Mouse (Mus musculus) heart, postnatal 0 days (tissue): ENCODE data around the gene Gm28305. TPM values are rescaled to one million over a fixed set of nuclear protein-coding genes. Genes with fewer than 3 reads are reported as not detected.

Experiments used
- ATAC-seq: fragments of 200-750 bp; cut with Nextera tagmentation; 2 replicates; pipeline ENCODE4 v1.8.0; 2017; ENCODE audit warnings: low read depth, moderate number of reproducible peaks, moderate library complexity; ENCODE audit not compliant: insufficient read depth
- DNase-seq: peaks from one replicate; pipeline ENCODE4 v3.0.0-alpha.2; 2016; ENCODE audit warnings: low spot score
- H3K27ac ChIP-seq: fragments of 300-500 bp; sonication (generic); 2 replicates; pipeline ENCODE4 v1.5.1; 2014; ENCODE audit warnings: low read depth, mild to moderate bottlenecking
- H3K27me3 ChIP-seq: fragments of 300-500 bp; sonication (generic); 2 replicates; pipeline ENCODE4 v1.6.1; 2014; ENCODE audit warnings: low read length, mixed read lengths; ENCODE audit not compliant: control insufficient read depth, insufficient read depth
- H3K36me3 ChIP-seq: fragments of 300-500 bp; sonication (generic); replicated peaks from 2 replicates; pipeline ENCODE4 v1.6.1; 2014; ENCODE audit warnings: low read length, mixed read lengths; ENCODE audit not compliant: control insufficient read depth, insufficient read depth
- H3K4me1 ChIP-seq: fragments of 300-500 bp; sonication (generic); 2 replicates; pipeline ENCODE4 v1.6.1; 2014; ENCODE audit warnings: antibody characterized with exemption; ENCODE audit not compliant: control insufficient read depth, insufficient read depth
- H3K4me2 ChIP-seq: fragments of 300-500 bp; sonication (generic); 2 replicates; pipeline ENCODE4 v1.6.1; 2014; ENCODE audit warnings: low read depth, mild to moderate bottlenecking, low read length, moderate library complexity
- H3K4me3 ChIP-seq: fragments of 300-500 bp; sonication (generic); 2 replicates; pipeline ENCODE4 v1.5.1; 2014; ENCODE audit warnings: low read depth, low read length
- H3K9ac ChIP-seq: fragments of 300-500 bp; sonication (generic); replicated peaks from 2 replicates; pipeline ENCODE4 v1.6.1; 2014; ENCODE audit warnings: low read depth, low read length, mixed read lengths
- H3K9me3 ChIP-seq: fragments of 300-500 bp; sonication (generic); replicated peaks from 2 replicates; pipeline ENCODE4 v1.6.1; 2016; ENCODE audit warnings: low read length; ENCODE audit not compliant: control insufficient read depth
- CTCF ChIP-seq: IDR thresholded peaks from 2 replicates; pipeline ENCODE4 v1.5.1; 2016; ENCODE audit warnings: antibody characterized with exemption, control low read depth, low read depth
- EP300 ChIP-seq: IDR thresholded peaks from 2 replicates; pipeline ENCODE4 v1.6.1; 2016; ENCODE audit warnings: antibody characterized with exemption, low read depth
- WGBS: fragments of 180-500 bp; shearing (Covaris S2); extraction: QIAGEN DNeasy Blood & Tissue Kit; methylation state at CpG from one replicate; pipeline ENCODE4 v1.1.7; 2014; 5-methylcytosine and 5-hydroxymethylcytosine counted together
- polyA plus RNA-seq: library from polyadenylated mRNA; unstranded; fragments of >200 nt; fragmentation: Nextera tagmentation; extraction: Ambion mirVana; gene quantifications from 2 replicates; pipeline ENCODE4 v1.2.1, GENCODE M21; 2015
- total RNA-seq: library from RNA; depleted of rRNA; stranded (reverse); fragments of >200 nt; gene quantifications from 2 replicates; pipeline ENCODE4 v1.2.3, GENCODE M21; 2014; ENCODE audit warnings: low replicate concordance; rRNA removed

Gm28305 gene
- total RNA-seq (not detected in 2 replicates), polyA plus RNA-seq (not detected in 2 replicates)

DNA sequence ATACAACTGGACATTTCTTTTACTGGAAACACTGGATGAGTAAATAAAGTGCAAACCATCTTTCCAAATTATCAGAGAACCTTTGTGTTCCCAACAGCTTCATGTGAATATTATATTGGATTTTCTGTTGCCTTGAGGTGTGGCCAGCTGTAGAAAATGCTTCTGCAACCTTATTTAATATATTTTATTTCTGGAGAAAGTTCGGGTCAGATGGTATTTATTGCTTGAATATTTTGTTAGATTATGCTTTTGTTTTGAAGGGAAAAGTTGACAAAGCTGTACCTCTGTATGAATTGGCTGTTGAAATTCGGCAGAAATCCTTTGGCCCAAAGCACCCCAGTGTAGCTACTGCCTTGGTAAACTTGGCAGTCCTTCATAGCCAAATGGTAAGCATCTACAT is at the start of gene Gm28305:
Gene Gm28305 (plus strand): TSS at position 301 of the 400 bp plus-strand sequence.
- H3K36me3 ChIP-seq = peaks cover 12% of the 10 kb centered on the region
- H3K4me2 ChIP-seq = no peak within 1 kb of the TSS
- no peak for ATAC-seq
- no peak for TF ChIP-seq EP300
- TF ChIP-seq CTCF = no peak
- no peak for DNase-seq
- 56% methylated on average over 2 of the region's 2 CpGs for WGBS
- no peak within 1 kb of the TSS for H3K4me3 ChIP-seq
- no peaks in the 10 kb centered on the region for H3K27me3 ChIP-seq
- no peak within 1 kb of the TSS for H3K27ac ChIP-seq
- H3K9ac ChIP-seq = no peak within 1 kb of the TSS
- no peaks in the 10 kb centered on the region for H3K9me3 ChIP-seq
- no peaks in the 10 kb centered on the region for H3K4me1 ChIP-seq

DNA sequence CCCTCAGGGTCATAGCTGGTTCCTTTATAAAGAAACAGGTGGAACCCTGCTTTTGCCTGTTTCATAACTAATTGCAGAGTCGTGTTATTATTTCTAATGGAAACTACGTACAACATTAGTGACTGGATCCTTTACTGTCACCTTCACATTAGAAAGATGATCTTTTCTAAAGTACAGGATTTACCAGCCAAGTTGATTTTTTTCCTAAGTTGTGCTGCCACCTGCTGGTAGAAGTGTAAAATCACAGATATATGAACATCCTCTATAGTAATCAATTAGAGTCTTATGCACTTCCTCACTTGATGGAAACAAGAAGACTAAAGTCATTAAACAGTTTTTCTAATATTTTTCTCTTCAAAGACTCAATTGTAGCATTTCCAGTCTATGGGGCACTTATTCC is 44.0 kb upstream of the Gm28305 start:
- Histone ChIP-seq H3K9ac (no peak overlapping the region), H3K36me3 (no peaks in the 10 kb centered on the region), H3K4me2 (no peak overlapping the region), H3K27me3 (0 out of 2 replicates have a peak, but pooled peaks cover 3% of the 10 kb centered on the region), H3K4me1 (peaks cover 8% of the 10 kb centered on the region; the same call in 1 of the 2 replicates), H3K27ac (no peak overlapping the region), H3K4me3 (no peak overlapping the region), H3K9me3 (no peaks in the 10 kb centered on the region)
- ATAC-seq (no peak), DNase-seq (peak; percentile 74)
- TF ChIP-seq CTCF (peak; percentile 59), EP300 (no peak)
- WGBS = 3% methylated on average over 2 of the region's 2 CpGs

DNA sequence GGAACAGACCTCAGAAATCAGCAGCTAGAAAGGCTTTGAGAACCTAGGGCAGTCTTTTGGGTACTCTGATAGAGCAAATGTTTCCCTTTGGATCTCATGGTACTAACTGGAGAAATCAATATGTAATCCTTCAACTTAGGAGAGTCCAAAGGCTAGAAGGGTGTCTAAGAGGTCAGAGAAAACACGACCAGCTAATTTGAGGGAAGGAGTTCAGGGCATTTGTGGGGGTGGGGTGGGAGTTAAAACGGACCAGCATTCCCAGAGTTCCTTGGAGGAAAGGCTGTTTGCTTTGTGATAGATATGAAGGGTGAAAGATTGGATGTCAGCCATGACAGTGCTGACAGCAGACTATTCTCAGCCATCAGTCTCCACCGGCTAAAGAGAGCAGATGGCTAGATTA is 39.9 kb upstream of the Gm28305 start:
- no peak overlapping the region for H3K4me2 ChIP-seq
- TF ChIP-seq EP300 = no peak
- no peak for TF ChIP-seq CTCF
- no peak overlapping the region for H3K27ac ChIP-seq
- ATAC-seq = no peak
- peaks cover 17% of the 10 kb centered on the region; the same call in 1 of the 2 replicates for H3K4me1 ChIP-seq
- no peak overlapping the region for H3K9ac ChIP-seq
- 0 out of 2 replicates have a peak, but pooled peaks cover 3% of the 10 kb centered on the region for H3K27me3 ChIP-seq
- no peak for DNase-seq
- H3K4me3 ChIP-seq = no peak overlapping the region
- WGBS = 12% methylated on average over 3 of the region's 3 CpGs
- no peaks in the 10 kb centered on the region for H3K9me3 ChIP-seq
- H3K36me3 ChIP-seq = 0 out of 2 replicates have a peak, but pooled peaks cover 4% of the 10 kb centered on the region

DNA sequence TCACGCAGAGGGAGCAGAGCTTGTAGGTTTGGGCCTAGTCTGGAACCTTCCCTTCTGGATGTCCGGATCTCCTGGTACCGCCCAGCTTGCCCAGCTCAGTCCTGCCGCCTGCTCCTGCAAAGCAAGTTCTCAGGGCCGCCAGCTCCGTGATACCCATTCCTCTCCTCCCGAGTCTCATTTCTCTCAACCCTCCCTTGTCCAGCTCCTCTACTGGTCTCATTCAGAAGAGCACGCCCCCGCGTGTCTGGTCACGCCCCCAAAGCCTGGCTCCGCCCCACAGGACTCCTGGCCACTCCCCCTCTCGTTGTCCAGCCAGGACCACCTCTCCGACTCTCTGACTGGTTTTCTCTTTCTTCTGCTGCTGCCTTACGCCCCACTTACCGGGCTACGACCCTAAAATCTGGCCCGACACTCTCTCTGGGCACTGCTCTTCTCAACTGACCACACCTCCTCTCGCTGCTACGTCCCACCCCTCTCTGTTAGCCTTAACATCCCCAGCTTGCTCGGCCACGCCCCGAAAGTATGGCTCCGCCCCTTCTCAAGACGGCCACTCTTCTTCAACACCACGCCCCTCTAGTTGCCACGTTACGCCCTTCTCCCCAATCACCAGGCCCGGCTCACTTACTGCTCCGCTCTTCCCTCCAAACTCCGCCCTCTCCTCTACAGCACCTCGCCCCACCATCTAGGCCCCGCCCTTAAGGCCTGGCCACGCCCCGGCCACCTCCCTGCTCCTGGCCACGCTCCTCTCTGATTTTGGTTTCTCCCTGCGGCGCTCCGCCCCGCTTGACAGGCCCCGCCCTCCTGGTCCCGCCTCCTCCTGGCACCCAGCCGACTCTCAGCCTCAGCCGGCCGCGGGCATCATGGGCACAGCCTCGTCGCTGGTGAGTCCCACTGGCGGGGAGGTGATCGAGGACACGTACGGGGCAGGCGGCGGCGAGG is 38.3 kb upstream of the Gm28305 start, which contains the start of gene Nphp3:
Gene Nphp3 (plus strand): TSS at position 624 of the 939 bp plus-strand sequence.
- TF ChIP-seq CTCF = peak; percentile 15; the same call in 1 of the 2 replicates
- TF ChIP-seq EP300 = no peak
- peak within 1 kb of the TSS; percentile 81 for H3K4me2 ChIP-seq
- H3K9me3 ChIP-seq = no peaks in the 10 kb centered on the region
- peak within 1 kb of the TSS; percentile 79 for H3K9ac ChIP-seq
- DNase-seq (peak; percentile 100), ATAC-seq (peak; percentile 98)
- peaks cover 17% of the 10 kb centered on the region; the same call in 1 of the 2 replicates for H3K4me1 ChIP-seq
- under 1% methylated on average over 54 of the region's 55 CpGs for WGBS
- peak within 1 kb of the TSS; percentile 70 for H3K4me3 ChIP-seq
- H3K36me3 ChIP-seq = 0 out of 2 replicates have a peak, but pooled peaks cover 9% of the 10 kb centered on the region
- 0 out of 2 replicates have a peak, but pooled peaks cover under 1% of the 10 kb centered on the region for H3K27me3 ChIP-seq
- H3K27ac ChIP-seq = peak within 1 kb of the TSS; percentile 89

- Histone ChIP-seq H3K27ac (peak overlapping the region; percentile 89), H3K36me3 (0 out of 2 replicates have a peak, but pooled peaks cover 9% of the 10 kb centered on the region), H3K4me3 (peak overlapping the region; percentile 70), H3K4me1 (peaks cover 17% of the 10 kb centered on the region; the same call in 1 of the 2 replicates), H3K9ac (peak overlapping the region; percentile 79), H3K27me3 (no peaks in the 10 kb centered on the region), H3K9me3 (no peaks in the 10 kb centered on the region), H3K4me2 (peak overlapping the region; percentile 81)
- DNase-seq (peak; percentile 75), ATAC-seq (peak; percentile 31)
- WGBS = under 1% methylated on average over 37 of the region's 37 CpGs
- no peak for TF ChIP-seq EP300
- TF ChIP-seq CTCF = peak; percentile 42
These were observed 37.5 kb upstream of the Gm28305 start for GRCm38 (mm10) chr9:104002913-104003330.
